Mouse (Mus musculus): ENCODE data around the gene Myo16.

Gene Myo16

DNA sequence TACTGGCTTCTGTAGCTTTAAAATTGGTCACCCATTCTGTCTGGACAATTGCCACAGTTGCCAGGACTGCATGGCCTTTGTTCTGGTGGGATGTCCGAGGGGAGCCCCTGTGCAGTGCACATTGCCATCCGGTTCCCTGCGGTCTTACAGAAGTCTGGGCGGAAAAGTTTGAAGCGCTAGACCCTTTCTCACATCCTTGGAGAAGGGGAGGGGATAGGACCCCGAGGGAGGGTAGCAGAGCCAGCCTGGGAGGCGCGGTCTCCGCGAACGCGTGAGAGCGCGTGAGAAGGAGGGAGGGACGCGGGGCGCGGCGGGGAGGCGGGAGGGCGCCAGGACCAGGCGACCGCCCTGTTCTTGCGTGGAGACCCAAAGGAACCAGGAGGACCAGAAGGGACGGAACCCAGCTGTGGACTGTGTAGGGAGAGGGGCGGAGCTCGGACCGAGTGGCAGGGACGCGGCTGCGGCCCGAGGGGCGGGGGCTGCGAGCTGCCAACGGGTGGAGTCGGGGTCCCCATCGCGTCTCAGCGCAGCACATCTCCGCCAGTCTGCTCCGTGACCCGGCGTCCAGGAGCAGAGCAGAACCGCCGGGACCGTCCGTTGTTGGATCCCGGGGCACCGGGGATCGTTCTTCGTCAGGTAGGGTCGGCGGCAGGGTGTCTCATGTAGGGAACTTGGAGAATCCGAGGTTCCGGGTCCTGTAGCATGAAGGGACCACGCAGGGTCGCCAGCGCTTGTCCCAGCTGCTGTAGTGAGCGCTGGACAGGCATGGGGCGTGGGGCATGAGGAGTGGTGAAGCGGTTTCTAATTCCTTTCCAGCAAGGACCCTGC, at the start of gene Myo16:
TSS of gene Myo16 (plus strand) at position 301 of the 828 bp plus-strand sequence.
- DNase-seq (ENCODE audit: low read depth, low spot score): no peak

DNA sequence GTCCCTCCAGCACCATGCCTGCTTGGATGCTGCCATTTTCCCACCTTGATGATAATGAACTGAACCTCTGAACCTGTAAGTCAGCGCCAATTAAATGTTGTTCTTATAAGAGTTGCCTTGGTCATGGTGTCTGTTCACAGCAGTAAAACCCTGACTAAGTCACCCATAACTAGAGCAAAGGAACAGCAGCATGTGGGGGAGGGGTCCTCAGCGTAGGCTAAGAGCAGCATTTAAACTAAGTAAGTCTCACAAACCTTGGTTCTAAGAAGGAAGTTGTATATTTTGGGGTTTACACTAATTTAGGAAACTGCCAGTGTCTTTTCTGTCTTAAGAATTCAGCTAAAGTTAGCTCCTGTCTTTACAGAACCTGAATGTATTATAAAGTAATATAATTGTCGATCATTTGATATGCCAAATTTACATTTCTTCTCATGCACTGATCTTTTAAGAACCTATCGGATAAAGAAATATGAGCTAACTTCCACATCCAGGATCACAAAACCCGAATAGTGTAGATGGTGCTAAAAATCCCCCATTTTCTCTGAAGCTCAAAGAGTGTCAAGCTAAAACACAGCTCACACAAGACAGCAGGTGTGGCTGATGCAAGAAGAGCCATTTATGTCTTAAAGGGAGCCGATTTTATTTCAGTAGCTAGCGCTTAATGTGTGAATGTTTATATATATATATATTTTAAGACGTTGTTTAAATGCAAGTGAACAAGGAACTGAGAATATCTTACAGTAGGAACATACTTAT, 45.0 kb upstream of the Myo16 start:
- peak; percentile 4 for DNase-seq (ENCODE audit: low read depth, low spot score)

DNA sequence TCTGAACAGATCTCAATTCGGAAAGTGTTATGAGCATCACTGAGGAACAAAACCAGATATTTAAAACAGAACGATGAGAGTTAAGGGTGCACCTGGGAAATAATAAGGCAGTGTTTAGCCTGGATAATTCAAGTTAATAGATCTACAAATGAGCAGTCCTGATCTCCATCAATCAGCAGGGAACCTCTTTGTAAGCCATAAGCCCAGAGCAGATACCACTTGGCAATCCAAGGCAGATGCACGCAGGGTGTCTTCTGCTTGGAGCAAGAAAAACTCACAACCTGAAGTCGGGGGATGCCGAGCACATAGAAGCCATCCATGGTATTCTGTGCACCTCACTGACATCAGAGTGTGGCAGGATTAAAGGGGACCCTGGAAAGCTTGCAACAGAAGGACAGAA, 31.0 kb upstream of the Myo16 start:
- DNase-seq (ENCODE audit: low read depth, low spot score): no peak

DNA sequence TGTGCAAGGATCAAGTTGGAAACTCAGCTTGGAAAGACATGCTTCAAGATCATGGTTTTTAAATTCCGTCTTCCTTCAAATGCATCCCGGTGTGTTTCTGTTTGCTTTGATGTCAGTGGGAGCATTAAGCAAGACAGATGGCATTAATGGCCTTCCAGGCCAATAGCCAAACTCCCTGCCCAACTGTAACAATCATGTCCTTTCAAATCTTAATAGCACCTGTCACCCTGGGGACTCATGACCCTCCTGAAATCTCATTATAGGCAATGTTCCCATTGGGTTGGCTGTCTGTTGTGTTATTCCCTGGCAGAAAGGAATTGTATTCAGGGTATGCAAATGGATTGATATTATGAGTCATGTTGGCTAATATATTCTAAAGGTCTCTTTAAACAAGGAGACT, 30.3 kb upstream of the Myo16 start:
- no peak for DNase-seq (ENCODE audit: low read depth, low spot score)

DNA sequence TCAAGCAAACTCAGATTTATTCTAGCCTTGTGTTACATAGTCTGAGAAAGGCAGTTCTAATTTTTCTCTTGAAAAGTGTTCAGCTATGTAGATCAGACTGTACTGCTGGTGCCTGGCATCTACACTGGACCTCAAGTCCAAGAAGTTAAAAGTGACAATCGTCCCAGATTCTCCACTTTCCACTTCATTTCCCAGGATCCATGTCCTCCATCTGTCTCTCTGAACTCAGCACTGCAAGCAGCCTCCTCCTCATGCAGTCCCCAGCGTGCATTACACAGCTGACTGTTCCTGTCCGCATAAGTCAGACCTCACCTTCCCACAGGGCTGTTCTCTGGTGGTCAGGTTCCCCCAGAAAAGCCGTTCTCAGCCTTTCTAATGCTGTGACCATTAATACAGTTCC, 28.0 kb upstream of the Myo16 start:
- no peak for DNase-seq (ENCODE audit: low read depth, low spot score)

DNA sequence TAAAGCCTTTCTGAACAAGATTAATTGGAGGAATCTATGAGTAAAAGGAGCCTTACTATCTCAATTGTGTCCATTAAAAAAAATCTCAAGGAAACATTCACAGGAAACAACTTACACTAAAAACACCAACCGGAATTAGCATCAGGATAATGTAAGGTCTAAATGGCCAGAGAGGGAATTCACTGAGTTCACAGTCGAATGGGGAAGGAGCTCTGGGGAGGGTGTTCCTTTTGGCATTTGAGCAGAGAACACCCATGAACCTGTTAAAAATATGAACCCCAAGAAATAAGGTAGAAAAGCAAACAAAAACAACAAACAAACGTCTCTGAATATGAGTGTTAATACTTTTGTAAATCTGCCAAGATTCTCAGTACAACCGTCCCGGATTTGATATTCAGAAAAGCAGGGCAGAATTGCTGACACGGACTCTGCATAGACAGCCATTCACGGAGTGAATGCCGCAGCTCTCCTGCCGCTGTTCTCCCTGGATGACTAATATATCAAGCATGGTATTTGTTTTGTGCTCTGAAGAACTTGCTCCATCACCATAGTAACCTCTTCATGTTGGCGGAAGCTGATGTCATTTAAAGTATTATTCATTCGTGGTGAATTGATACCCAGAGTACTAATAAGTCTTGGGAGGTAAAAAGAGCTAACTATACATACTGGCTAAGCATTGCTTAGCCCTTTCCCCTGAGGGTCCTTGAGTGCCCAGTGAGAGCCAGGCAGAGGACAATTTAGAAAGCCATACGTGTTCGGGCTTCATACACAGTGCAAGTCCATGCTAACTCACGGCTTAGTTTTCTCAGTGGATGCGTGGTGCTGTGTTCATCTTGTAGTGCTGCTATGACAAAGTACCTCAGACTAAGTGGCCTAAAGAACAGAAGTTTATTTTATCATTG, 22.9 kb upstream of the Myo16 start:
- no peak for DNase-seq (ENCODE audit: low read depth, low spot score)

DNA sequence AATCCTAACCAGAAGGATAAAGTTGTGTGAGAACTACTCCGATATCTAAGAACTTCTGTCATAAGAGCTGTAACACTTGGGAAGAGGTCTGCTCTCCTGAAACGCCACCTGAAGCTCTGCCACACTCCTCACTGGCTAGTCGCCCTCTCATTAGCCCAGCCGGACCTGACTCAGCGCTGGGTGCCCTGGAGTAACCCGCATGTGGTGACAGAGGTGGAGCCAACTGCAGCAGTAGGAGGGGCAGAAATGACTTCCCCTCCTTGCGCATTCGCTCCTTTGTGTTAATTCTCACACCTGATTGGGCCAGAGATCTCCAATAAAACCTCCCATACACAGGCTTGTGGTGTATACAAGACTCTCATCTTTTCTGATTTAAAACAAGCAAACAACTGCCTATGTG, 14.2 kb upstream of the Myo16 start:
- no peak for DNase-seq (ENCODE audit: low read depth, low spot score)

DNA sequence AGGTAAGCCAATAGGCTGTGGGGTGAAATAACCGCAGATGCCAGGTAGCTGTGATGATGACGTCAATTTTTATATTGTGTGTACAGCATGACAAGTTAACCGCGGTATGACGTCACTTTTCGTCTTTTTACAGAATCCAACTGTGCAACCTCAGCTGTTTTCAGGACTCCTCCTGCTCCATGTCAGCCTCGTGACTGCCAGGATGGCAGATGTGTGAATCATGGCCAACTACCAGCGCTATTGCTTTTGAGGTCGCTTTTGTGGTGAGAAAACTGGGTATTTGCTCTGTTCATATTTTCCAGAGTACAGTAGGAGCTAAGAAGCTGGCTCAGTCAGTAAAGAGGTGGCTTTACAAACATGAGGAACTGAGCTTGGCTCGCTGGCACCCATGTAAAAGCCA, 9.8 kb upstream of the Myo16 start:
- DNase-seq (ENCODE audit: low read depth, low spot score): no peak

DNA sequence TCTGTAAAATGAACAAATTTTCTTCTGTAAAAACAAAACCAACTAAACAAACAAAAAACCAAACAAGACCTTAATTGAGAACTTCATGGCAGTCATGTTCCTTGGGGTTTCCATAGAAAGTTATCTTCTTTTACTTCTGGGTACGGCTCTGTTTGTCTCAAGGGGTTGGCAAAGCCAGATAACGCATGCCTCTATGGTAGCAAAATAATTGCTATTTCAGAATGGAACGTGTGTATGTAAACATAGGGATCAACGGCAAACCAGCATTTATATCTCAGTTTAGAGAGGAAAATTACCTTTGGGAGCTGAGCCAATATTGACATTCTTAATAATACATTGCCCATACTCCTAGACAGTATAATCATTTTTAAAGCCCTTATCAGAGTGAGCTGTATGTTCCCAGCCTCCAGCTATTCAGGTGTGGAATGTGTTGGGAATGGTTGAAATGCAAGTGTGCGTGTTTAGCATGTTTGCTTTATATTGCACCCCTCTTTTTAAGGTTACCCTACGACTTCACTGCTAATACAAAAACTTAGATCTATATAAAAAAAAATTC, 1.9 kb upstream of the Myo16 start:
- no peak for DNase-seq (ENCODE audit: low read depth, low spot score)

DNA sequence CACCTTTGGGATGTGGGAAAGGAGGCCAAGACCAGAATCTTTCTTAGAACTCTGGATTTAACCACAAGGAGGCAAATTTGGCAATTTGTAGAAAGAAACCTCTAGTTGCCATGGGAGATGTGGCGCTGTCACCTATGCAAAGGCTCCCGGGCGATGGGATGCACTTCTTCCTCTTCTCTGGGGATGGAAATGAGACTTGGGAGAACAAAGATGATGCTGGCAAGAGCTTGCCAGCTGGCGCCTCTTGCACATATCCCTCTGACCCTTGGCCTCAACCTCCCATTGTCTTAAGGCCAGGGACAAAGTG, 681 bp downstream of the Myo16 start:
- DNase-seq (ENCODE audit: low read depth, low spot score): no peak

DNA sequence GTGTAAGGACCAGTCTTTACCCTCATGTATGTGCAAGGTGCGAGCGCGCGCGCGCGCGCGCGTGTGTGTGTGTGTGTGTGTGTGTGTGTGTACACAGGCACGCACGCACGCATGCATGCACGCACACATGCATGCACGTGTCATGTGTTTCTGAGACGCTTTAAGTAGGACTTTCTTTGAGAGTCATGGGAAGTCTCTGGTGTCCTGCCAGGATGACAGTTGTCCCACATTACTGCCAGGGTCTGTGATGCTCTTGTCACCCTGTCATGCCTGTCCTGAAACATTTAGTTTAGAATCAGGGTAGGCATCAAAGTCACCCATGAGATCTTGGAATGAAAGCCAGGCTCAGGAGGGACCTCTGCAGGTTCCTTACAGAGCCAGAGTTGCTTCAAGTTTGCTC, 1.4 kb downstream of the Myo16 start:
- DNase-seq (ENCODE audit: low read depth, low spot score): no peak

DNA sequence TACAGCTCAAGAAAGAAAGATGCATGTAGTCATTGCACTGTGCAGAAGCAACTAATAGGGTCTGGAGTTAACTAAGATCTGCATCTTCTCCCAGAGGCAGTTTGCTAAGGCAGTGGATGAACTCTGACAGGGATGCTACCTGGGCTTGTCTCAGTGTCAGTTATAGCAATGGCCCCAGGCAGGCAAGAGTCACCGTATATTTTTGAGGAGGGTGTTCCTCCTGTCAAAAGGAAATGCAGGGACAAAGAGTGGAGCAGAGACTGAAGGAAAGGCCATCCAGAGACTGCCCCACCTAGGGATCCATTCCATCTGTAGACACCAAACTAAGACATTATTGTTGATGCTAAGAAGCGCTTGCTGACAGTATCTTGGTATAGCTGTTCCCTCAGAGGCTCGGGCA, 7.4 kb downstream of the Myo16 start:
- DNase-seq (ENCODE audit: low read depth, low spot score): no peak

DNA sequence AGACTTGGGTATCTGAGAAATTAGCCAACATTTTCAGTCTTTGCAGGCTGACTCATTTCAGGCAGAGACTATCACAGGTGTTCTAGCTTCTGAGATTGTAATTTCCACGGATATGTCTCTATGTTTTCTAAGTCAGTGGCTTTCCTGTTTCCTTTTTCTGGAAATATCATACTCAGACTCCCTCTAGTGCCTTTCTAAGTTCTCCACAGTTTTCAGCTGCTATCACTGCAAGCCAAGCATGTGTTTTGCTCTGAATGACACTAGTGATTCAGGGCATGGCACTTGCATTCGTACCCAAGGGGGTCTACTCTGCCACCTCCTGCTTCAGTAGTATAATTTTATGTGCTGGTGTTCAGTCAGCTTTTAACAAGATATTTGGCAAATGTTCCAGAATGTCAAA, 11.2 kb downstream of the Myo16 start:
- DNase-seq (ENCODE audit: low read depth, low spot score): no peak

DNA sequence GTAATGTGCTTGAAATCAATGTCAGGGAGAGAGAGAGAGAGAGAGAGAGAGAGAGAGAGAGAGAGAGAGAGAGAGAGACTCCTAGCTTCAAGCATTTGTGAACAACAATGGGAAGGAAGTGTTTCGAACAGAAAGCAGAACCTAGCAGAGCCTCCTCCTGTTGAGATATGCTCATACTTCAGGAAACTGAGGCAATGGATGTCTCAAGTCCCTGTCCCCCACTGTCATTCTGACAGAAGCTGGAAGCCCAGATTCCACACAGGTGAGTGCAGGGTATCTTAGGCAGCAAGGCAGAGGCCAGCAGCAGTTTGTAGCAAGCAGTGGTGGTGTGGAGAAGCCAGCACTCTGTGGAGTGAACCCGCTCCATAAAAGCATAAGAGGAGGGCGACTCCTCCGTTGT, 14.6 kb downstream of the Myo16 start:
- no peak for DNase-seq (ENCODE audit: low read depth, low spot score)

DNA sequence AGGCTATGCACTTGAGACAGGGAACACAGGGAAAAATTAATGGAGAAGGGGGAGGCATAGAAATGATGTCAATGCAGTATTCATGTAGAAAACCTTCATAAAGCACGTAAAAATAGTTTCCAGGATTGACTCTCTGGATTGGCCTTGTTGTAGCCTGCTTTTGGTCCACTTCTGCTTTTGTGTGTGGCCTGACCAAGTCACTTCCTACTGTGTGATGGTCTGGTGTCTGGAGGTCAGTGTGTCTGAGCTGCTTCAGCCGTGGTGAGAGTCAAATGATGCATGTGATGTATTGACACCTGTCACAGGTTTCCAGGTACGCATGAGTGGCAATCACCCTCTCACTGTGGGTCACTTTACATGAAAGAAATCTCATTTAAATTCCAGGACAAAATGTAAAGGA, 16.2 kb downstream of the Myo16 start:
- DNase-seq (ENCODE audit: low read depth, low spot score): no peak

DNA sequence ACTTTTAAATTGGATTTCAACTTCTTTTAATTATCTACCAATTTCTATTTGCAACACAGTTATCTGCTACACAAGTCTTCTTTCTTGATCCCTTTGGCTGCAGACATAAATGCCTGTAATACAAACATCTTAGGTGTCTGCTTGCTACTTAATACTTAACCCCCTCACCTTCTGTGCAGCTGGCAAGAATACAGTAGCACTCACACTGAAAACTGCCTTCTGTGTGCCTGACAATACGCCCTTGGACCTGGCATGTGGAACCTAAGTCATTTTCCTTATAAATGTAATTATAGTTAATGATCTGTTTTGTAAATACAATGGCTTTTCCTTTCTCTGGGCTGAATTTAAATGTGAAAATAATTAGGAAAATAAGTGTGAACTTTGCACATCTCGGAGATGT, 17.6 kb downstream of the Myo16 start:
- no peak for DNase-seq (ENCODE audit: low read depth, low spot score)

DNA sequence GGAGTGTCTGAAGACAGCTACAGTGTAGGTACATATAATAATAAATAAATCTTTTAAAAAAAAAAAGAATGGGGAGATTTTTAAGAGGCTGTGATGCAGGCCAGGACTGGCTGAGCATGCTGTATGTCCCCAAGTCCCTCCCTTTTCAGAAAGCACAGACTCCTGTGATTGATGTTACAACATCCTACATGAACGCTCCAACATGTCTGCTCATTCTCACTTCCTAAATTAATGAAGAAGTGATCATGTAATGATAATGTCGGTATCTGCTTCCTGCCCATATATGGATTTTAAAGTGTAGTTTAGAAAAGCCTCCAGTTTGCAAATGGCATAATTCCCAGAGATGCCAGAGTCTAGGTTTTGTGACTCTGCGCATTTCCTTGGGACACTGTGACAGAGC, 18.6 kb downstream of the Myo16 start:
- DNase-seq (ENCODE audit: low read depth, low spot score): no peak

DNA sequence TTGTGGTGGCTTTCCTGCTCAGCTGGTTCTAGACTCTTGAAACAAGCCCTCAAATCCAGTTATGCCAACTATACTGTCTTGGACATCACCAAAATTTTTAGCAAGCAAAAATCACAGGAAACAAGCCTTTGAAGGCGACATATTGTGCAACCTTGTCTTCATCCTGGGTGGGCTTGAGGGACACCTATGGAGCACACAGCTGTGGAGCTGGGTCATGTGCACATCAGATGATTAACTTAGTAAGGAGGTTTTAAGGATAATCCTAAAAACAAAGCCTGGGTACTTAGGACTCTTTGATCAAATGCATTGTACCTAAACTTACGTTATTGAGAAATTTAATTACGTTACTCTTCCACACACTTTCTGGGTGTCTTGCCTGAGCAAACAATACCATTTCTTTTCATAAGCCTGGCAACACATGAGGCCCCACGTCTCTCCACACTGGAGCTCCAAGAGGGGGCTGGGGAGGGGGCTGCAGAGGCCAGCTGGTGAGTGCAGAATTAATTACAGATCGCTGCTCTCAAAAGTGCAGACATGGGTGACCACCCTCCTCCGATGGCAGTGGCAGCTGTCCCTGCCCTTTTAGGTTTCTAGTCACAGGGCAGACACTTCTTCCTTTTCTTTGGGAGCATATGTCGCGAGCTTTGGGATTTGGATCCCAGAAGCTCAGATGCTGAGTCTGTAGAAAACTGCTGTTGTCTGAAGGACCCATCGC, 19.5 kb downstream of the Myo16 start:
- DNase-seq (ENCODE audit: low read depth, low spot score): no peak

DNA sequence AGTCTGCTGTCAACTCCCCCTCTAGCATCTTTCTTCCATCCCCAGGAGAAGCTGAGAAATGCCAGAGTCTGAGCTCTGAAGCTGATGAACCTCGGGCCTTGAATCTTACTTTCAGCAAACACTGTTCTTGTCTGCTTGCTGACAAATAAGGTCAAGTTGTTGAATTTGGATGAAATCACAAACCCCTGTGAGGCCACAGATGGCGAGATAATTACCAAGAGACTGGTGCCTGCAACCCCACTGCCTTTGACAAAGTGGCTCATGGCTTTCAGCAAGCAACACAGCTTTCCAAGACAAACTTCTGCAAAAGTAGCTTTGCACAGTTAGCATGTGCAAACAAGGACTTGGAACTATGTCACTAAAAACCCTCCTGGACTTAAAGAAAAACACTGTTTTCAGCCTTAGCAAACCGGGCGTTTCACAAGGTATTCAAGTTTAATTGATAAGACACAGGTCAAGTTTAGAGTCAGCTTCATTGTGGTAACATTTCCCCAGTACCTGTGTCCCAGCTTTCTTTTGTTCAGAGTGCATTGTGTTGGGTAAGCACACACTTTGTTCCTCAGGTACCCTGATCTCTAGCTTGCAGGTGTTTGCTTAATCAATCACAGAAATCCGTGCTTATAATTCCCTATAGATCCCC, 20.6 kb downstream of the Myo16 start:
- no peak for DNase-seq (ENCODE audit: low read depth, low spot score)

DNA sequence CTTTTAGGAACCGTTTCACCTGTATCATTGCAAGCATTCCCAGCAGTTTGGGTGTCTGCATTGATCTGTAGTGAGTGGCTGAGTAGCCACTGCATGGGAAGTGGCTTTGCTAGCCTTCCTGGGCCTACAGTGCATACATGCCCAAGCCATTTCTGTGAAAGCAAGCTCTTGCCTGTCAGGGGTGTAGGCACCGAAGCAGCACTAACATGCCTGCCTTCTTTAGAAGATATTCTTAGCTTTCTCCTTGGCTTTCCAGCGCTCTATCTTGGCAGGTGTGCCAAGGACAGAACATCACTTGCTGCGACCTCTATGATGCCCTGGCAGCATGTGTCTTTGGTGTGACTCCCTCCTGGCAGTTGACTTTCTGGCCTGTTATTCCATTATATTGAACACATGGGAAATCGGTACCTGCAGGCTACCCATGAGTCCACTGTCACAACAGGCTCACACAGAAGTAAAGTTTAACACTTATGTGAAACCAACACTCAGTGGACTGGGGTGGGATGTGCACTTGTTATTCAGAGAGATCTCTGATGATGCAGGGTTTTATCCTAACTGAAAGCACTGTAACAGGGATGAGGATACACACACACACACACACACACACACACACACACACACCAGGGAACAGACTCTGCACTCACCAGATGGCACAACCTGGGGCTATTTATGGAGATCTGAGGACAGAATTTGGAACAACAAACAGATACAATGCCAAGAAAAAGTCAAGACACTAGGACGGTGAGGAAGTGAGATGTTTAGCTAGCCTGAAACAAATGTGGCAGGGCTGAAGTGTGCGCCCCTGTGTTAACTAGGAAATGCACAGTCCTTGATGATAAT, 21.4 kb downstream of the Myo16 start:
- no peak for DNase-seq (ENCODE audit: low read depth, low spot score)

Measured in A20 (cell line).